Mouse (Mus musculus) heart, postnatal 0 days (tissue): ENCODE results near the gene Cers5. TPM values are rescaled to one million over a fixed set of nuclear protein-coding genes. Genes with fewer than 3 reads are reported as not detected.

Experiments used
- ATAC-seq: fragments of 200-750 bp; cut with Nextera tagmentation; 2 replicates; pipeline ENCODE4 v1.8.0; 2017; ENCODE audit warnings: low read depth, moderate number of reproducible peaks, moderate library complexity; ENCODE audit not compliant: insufficient read depth
- DNase-seq: peaks from one replicate; pipeline ENCODE4 v3.0.0-alpha.2; 2016; ENCODE audit warnings: low spot score
- H3K27ac ChIP-seq: fragments of 300-500 bp; sonication (generic); 2 replicates; pipeline ENCODE4 v1.5.1; 2014; ENCODE audit warnings: low read depth, mild to moderate bottlenecking
- H3K27me3 ChIP-seq: fragments of 300-500 bp; sonication (generic); 2 replicates; pipeline ENCODE4 v1.6.1; 2014; ENCODE audit warnings: low read length, mixed read lengths; ENCODE audit not compliant: control insufficient read depth, insufficient read depth
- H3K36me3 ChIP-seq: fragments of 300-500 bp; sonication (generic); replicated peaks from 2 replicates; pipeline ENCODE4 v1.6.1; 2014; ENCODE audit warnings: low read length, mixed read lengths; ENCODE audit not compliant: control insufficient read depth, insufficient read depth
- H3K4me1 ChIP-seq: fragments of 300-500 bp; sonication (generic); 2 replicates; pipeline ENCODE4 v1.6.1; 2014; ENCODE audit warnings: antibody characterized with exemption; ENCODE audit not compliant: control insufficient read depth, insufficient read depth
- H3K4me2 ChIP-seq: fragments of 300-500 bp; sonication (generic); 2 replicates; pipeline ENCODE4 v1.6.1; 2014; ENCODE audit warnings: low read depth, mild to moderate bottlenecking, low read length, moderate library complexity
- H3K4me3 ChIP-seq: fragments of 300-500 bp; sonication (generic); 2 replicates; pipeline ENCODE4 v1.5.1; 2014; ENCODE audit warnings: low read depth, low read length
- H3K9ac ChIP-seq: fragments of 300-500 bp; sonication (generic); replicated peaks from 2 replicates; pipeline ENCODE4 v1.6.1; 2014; ENCODE audit warnings: low read depth, low read length, mixed read lengths
- H3K9me3 ChIP-seq: fragments of 300-500 bp; sonication (generic); replicated peaks from 2 replicates; pipeline ENCODE4 v1.6.1; 2016; ENCODE audit warnings: low read length; ENCODE audit not compliant: control insufficient read depth
- CTCF ChIP-seq: IDR thresholded peaks from 2 replicates; pipeline ENCODE4 v1.5.1; 2016; ENCODE audit warnings: antibody characterized with exemption, control low read depth, low read depth
- EP300 ChIP-seq: IDR thresholded peaks from 2 replicates; pipeline ENCODE4 v1.6.1; 2016; ENCODE audit warnings: antibody characterized with exemption, low read depth
- WGBS: fragments of 180-500 bp; shearing (Covaris S2); extraction: QIAGEN DNeasy Blood & Tissue Kit; methylation state at CpG from one replicate; pipeline ENCODE4 v1.1.7; 2014; 5-methylcytosine and 5-hydroxymethylcytosine counted together
- polyA plus RNA-seq: library from polyadenylated mRNA; unstranded; fragments of >200 nt; fragmentation: Nextera tagmentation; extraction: Ambion mirVana; gene quantifications from 2 replicates; pipeline ENCODE4 v1.2.1, GENCODE M21; 2015
- total RNA-seq: library from RNA; depleted of rRNA; stranded (reverse); fragments of >200 nt; gene quantifications from 2 replicates; pipeline ENCODE4 v1.2.3, GENCODE M21; 2014; ENCODE audit warnings: low replicate concordance

Gene Cers5
- total and polyA plus RNA-seq, 2 experiments from 2014 or later: 37.4 to 58.7 TPM

- Histone ChIP-seq H3K4me1 (0 out of 2 replicates have a peak, but pooled peaks cover 2% of the 10 kb centered on the region), H3K4me2 (no peak overlapping the region), H3K4me3 (no peak overlapping the region), H3K9ac (no peak overlapping the region), H3K9me3 (no peaks in the 10 kb centered on the region), H3K27ac (no peak overlapping the region), H3K36me3 (peaks cover 40% of the 10 kb centered on the region), H3K27me3 (no peaks in the 10 kb centered on the region)
- TF ChIP-seq EP300 (no peak), CTCF (no peak)
- WGBS: 60% methylated on average over 5 of the region's 5 CpGs
- DNase-seq (no peak), ATAC-seq (no peak)
Measured at GRCm38 (mm10) chr15:99797898-99798297, 25.2 kb upstream of the Cers5 start.

- Histone ChIP-seq H3K27me3 (no peaks in the 10 kb centered on the region), H3K9ac (no peak overlapping the region), H3K36me3 (peaks cover 52% of the 10 kb centered on the region), H3K4me1 (no peaks in the 10 kb centered on the region), H3K4me3 (no peak overlapping the region), H3K27ac (no peak overlapping the region), H3K9me3 (no peaks in the 10 kb centered on the region), H3K4me2 (no peak overlapping the region)
- ATAC-seq (no peak), DNase-seq (no peak)
- no peak for TF ChIP-seq CTCF
- no peak for TF ChIP-seq EP300
- WGBS: 76% methylated on average over 9 of the region's 9 CpGs
Measured at GRCm38 (mm10) chr15:99796735-99797134, 24.1 kb upstream of the Cers5 start.

- TF ChIP-seq CTCF (peak; percentile 47), EP300 (no peak)
- Histone ChIP-seq H3K4me2 (no peak overlapping the region), H3K9ac (no peak overlapping the region), H3K27me3 (no peaks in the 10 kb centered on the region), H3K9me3 (no peaks in the 10 kb centered on the region), H3K27ac (no peak overlapping the region), H3K4me3 (no peak overlapping the region), H3K4me1 (no peaks in the 10 kb centered on the region), H3K36me3 (peaks cover 56% of the 10 kb centered on the region)
- 86% methylated on average over 3 of the region's 3 CpGs for WGBS
- ATAC-seq: no peak
- DNase-seq: no peak
Measured at GRCm38 (mm10) chr15:99796066-99796465, 23.4 kb upstream of the Cers5 start.

GRCm38 (mm10) chr15:99792221-99792815 is 19.6 kb upstream of the Cers5 start:
- Histone ChIP-seq H3K36me3 (peaks cover 47% of the 10 kb centered on the region), H3K9ac (no peak overlapping the region), H3K27ac (no peak overlapping the region), H3K4me1 (no peaks in the 10 kb centered on the region), H3K9me3 (no peaks in the 10 kb centered on the region), H3K4me2 (no peak overlapping the region), H3K4me3 (no peak overlapping the region), H3K27me3 (no peaks in the 10 kb centered on the region)
- 90% methylated on average over 16 of the region's 16 CpGs for whole genome bisulfite sequencing
- ATAC-seq (no peak), DNase-seq (no peak)
- TF ChIP-seq CTCF: no peak
- TF ChIP-seq EP300: no peak

- H3K27ac ChIP-seq: no peak overlapping the region
- ATAC-seq: no peak
- no peak for DNase-seq
- WGBS: 70% methylated on average over 3 of the region's 3 CpGs
- peaks cover 51% of the 10 kb centered on the region for H3K36me3 ChIP-seq
- TF ChIP-seq EP300 (no peak), CTCF (no peak)
- H3K9me3 ChIP-seq: no peaks in the 10 kb centered on the region
- no peak overlapping the region for H3K4me2 ChIP-seq
- no peaks in the 10 kb centered on the region for H3K27me3 ChIP-seq
- H3K4me3 ChIP-seq: no peak overlapping the region
- no peak overlapping the region for H3K9ac ChIP-seq
- no peaks in the 10 kb centered on the region for H3K4me1 ChIP-seq
Measured at GRCm38 (mm10) chr15:99791003-99791402, 18.3 kb upstream of the Cers5 start.

- ATAC-seq: no peak
- no peaks in the 10 kb centered on the region for H3K9me3 ChIP-seq
- 89% methylated on average over 6 of the region's 6 CpGs for WGBS
- DNase-seq: no peak
- H3K4me3 ChIP-seq: no peak overlapping the region
- TF ChIP-seq CTCF (no peak), EP300 (no peak)
- no peaks in the 10 kb centered on the region for H3K27me3 ChIP-seq
- H3K27ac ChIP-seq: no peak overlapping the region
- H3K4me1 ChIP-seq: no peaks in the 10 kb centered on the region
- no peak overlapping the region for H3K4me2 ChIP-seq
- no peak overlapping the region for H3K9ac ChIP-seq
- H3K36me3 ChIP-seq: peaks cover 55% of the 10 kb centered on the region
Measured at GRCm38 (mm10) chr15:99790464-99790863, 17.8 kb upstream of the Cers5 start.
